ENCODE assay signal across 16 mouse cellular contexts in the genomic region with DNA sequence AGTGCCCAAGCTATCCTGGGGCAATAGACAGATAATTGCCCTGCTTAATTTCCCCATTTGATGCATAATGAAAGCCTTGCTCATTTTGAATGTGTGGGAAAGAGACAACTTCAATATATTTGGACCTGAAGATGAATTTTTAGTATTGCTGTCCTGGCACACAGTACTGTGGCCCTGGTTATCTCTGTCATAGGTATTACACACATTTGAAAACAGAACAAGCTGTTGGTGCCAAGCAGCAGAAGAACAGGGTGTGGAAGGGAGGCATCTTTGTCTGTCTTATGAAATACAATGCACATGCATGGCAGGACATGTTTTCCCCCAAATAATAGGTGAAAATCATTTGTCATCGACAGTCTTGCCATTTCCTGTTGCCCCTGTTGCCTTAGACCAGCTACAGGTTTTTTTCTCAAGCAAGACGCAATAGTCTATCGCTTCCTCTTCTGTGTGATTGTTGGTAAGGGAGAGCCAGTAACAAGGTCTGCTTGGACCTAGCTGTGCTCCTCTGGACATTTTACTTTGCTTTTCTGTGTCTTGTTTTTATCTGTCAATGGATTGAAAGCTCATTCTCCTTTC.
DNase-seq lines count a peak whose midpoint lies in the region; ATAC-seq and TF ChIP-seq lines count a peak whose summit lies in the region.
"Had no signal": no experiment of that assay in that cellular context is flagged by ENCODE, and none has a peak within 500 bp of the region (broad histone marks: within the 10 kb centered on the region; RNA-seq: fewer than 3 reads in every experiment).

No protein-coding gene starts in this region.

- intact Hi-C loops in heart, postnatal 14 days (cut with DNase I) = no loop called here

- no peak for TF ChIP-seq POLR2A in bone marrow, adult 2 months (IDR thresholded peaks at IDR 0.05; ENCODE audit: borderline replicate concordance, control insufficient read depth, low read depth, low read length)

- WGBS in heart, embryonic 13.5 days = 78% methylated on average over 3 of the region's 3 CpGs
- WGBS in bone marrow, adult 2 months = 22% methylated on average over 3 of the region's 3 CpGs
- WGBS in liver, embryonic 11.5 days = 58% methylated on average over 3 of the region's 3 CpGs
- 35% methylated on average over 3 of the region's 3 CpGs for WGBS in liver, postnatal 0 days (ENCODE audit: insufficient replicate concordance)
- 85% methylated on average over 3 of the region's 3 CpGs for WGBS in forebrain, embryonic 15.5 days
- WGBS in intestine, embryonic 15.5 days = 85% methylated on average over 3 of the region's 3 CpGs

- H3K27ac ChIP-seq in heart, embryonic 13.5 days (replicated peaks) = 0 out of 2 replicates have a peak overlapping the region, but pooled peaks have one; percentile 1
- peak overlapping the region; percentile 12; the same call in 1 of the 2 replicates for H3K27ac ChIP-seq in bone marrow, adult 2 months (ENCODE audit: control insufficient read depth, insufficient read depth, low read depth, low read length, poor library complexity)
- peak overlapping the region; percentile 99 for H3K27ac ChIP-seq in liver, embryonic 11.5 days (ENCODE audit: low read depth, low read length)
- H3K27ac ChIP-seq in liver, postnatal 0 days (ENCODE audit: low read depth) = peak overlapping the region; percentile 95
- no peak overlapping the region for H3K27ac ChIP-seq in forebrain, embryonic 15.5 days (replicated peaks)
- no peak overlapping the region for H3K27ac ChIP-seq in intestine, embryonic 15.5 days
- H3K27ac ChIP-seq: forebrain, embryonic 12.5 days; hindbrain, embryonic 15.5 days had no signal

- ATAC-seq in heart, embryonic 13.5 days (ENCODE audit: extremely low read depth, insufficient number of reproducible peaks, low FRiP score, low TSS enrichment) = no peak
- ATAC-seq in liver, embryonic 11.5 days (replicated peaks; ENCODE audit: low FRiP score) = no peak
- no peak for ATAC-seq in liver, postnatal 0 days
- no peak for ATAC-seq in forebrain, embryonic 15.5 days (replicated peaks)
- ATAC-seq in intestine, embryonic 15.5 days = no peak
- ATAC-seq: midbrain, embryonic 16.5 days; Patski had no signal

- H3K9me3 ChIP-seq in heart, embryonic 13.5 days = no peaks in the 10 kb centered on the region
- no peaks in the 10 kb centered on the region for H3K9me3 ChIP-seq in liver, embryonic 11.5 days (ENCODE audit: control insufficient read depth, low read length)
- no peaks in the 10 kb centered on the region for H3K9me3 ChIP-seq in liver, postnatal 0 days (ENCODE audit: low read length)
- H3K9me3 ChIP-seq in forebrain, embryonic 15.5 days = no peaks in the 10 kb centered on the region
- H3K9me3 ChIP-seq in intestine, embryonic 15.5 days = no peaks in the 10 kb centered on the region
- H3K9me3 ChIP-seq: forebrain, embryonic 12.5 days; hindbrain, embryonic 15.5 days had no signal

- TF ChIP-seq CTCF in bone marrow, adult 2 months (IDR thresholded peaks at IDR 0.05; ENCODE audit: control insufficient read depth, insufficient read depth, low read length) = no peak
- TF ChIP-seq CTCF in liver, postnatal 0 days (IDR thresholded peaks at IDR 0.05; ENCODE audit: low read depth) = no peak

- no peaks in the 10 kb centered on the region for H3K36me3 ChIP-seq in heart, embryonic 13.5 days
- no peaks in the 10 kb centered on the region for H3K36me3 ChIP-seq in liver, embryonic 11.5 days (ENCODE audit: control insufficient read depth, insufficient read depth, low read length)
- no peaks in the 10 kb centered on the region for H3K36me3 ChIP-seq in liver, postnatal 0 days (replicated peaks; ENCODE audit: insufficient read depth, low read length)
- H3K36me3 ChIP-seq in forebrain, embryonic 15.5 days = no peaks in the 10 kb centered on the region
- no peaks in the 10 kb centered on the region for H3K36me3 ChIP-seq in intestine, embryonic 15.5 days
- H3K36me3 ChIP-seq: forebrain, embryonic 12.5 days; hindbrain, embryonic 15.5 days had no signal

- H3K4me3 ChIP-seq in heart, embryonic 13.5 days = no peak overlapping the region
- H3K4me3 ChIP-seq in bone marrow, adult 2 months (replicated peaks; ENCODE audit: control insufficient read depth, low read depth, low read length) = no peak overlapping the region
- no peak overlapping the region for H3K4me3 ChIP-seq in liver, embryonic 11.5 days (ENCODE audit: low read depth, low read length)
- no peak overlapping the region for H3K4me3 ChIP-seq in liver, postnatal 0 days (ENCODE audit: low read depth, low read length)
- H3K4me3 ChIP-seq in forebrain, embryonic 15.5 days = no peak overlapping the region
- no peak overlapping the region for H3K4me3 ChIP-seq in intestine, embryonic 15.5 days (replicated peaks)
- H3K4me3 ChIP-seq: forebrain, embryonic 12.5 days; hindbrain, embryonic 15.5 days had no signal

- peaks cover 3% of the 10 kb centered on the region; the same call in 1 of the 2 replicates for H3K27me3 ChIP-seq in heart, embryonic 13.5 days (replicated peaks)
- no peaks in the 10 kb centered on the region for H3K27me3 ChIP-seq in liver, embryonic 11.5 days (replicated peaks; ENCODE audit: control insufficient read depth, insufficient read depth, low read length)
- H3K27me3 ChIP-seq in liver, postnatal 0 days (ENCODE audit: insufficient read depth, low read length) = no peaks in the 10 kb centered on the region
- no peaks in the 10 kb centered on the region for H3K27me3 ChIP-seq in forebrain, embryonic 15.5 days
- H3K27me3 ChIP-seq in intestine, embryonic 15.5 days (replicated peaks) = no peaks in the 10 kb centered on the region
- H3K27me3 ChIP-seq: hindbrain, embryonic 15.5 days; Patski had no signal

- peaks cover 41% of the 10 kb centered on the region for H3K4me1 ChIP-seq in heart, embryonic 13.5 days
- H3K4me1 ChIP-seq in bone marrow, adult 2 months (ENCODE audit: control insufficient read depth, insufficient read depth, low read length) = peaks cover 16% of the 10 kb centered on the region
- peaks cover 35% of the 10 kb centered on the region for H3K4me1 ChIP-seq in liver, embryonic 11.5 days (replicated peaks; ENCODE audit: control insufficient read depth, insufficient read depth, low read length)
- peaks cover 41% of the 10 kb centered on the region for H3K4me1 ChIP-seq in liver, postnatal 0 days (ENCODE audit: insufficient read depth)
- peaks cover 31% of the 10 kb centered on the region for H3K4me1 ChIP-seq in forebrain, embryonic 15.5 days
- H3K4me1 ChIP-seq in intestine, embryonic 15.5 days (replicated peaks) = peaks cover 15% of the 10 kb centered on the region

- no peak overlapping the region for H3K9ac ChIP-seq in heart, embryonic 13.5 days
- H3K9ac ChIP-seq in liver, embryonic 11.5 days (ENCODE audit: low read depth, low read length) = no peak overlapping the region
- no peak overlapping the region for H3K9ac ChIP-seq in liver, postnatal 0 days (replicated peaks)
- H3K9ac ChIP-seq in forebrain, embryonic 15.5 days (replicated peaks) = no peak overlapping the region
- H3K9ac ChIP-seq in intestine, embryonic 15.5 days = no peak overlapping the region
- H3K9ac ChIP-seq: forebrain, embryonic 12.5 days; hindbrain, embryonic 15.5 days; lung, embryonic 14.5 days had no signal

- DNase-seq in heart, postnatal 14 days = no peak
- DNase-seq in liver, embryonic 11.5 days (ENCODE audit: low spot score) = no peak
- DNase-seq in liver, postnatal 0 days = no peak
- DNase-seq in kidney, adult 9 months = no peak
- DNase-seq: cerebellum, adult 11 months; cerebellum, adult 9-11 months; kidney, adult 8-10 months had no signal

- H3K4me2 ChIP-seq in heart, embryonic 13.5 days = no peak overlapping the region
- H3K4me2 ChIP-seq in liver, embryonic 11.5 days = no peak overlapping the region
- no peak overlapping the region for H3K4me2 ChIP-seq in liver, postnatal 0 days (ENCODE audit: low read depth, low read length)
- H3K4me2 ChIP-seq in forebrain, embryonic 15.5 days (replicated peaks) = no peak overlapping the region
- no peak overlapping the region for H3K4me2 ChIP-seq in intestine, embryonic 15.5 days (replicated peaks)
- H3K4me2 ChIP-seq: forebrain, embryonic 12.5 days; hindbrain, embryonic 15.5 days; lung, embryonic 14.5 days had no signal

- no peak for TF ChIP-seq EP300 in liver, postnatal 0 days (IDR thresholded peaks at IDR 0.05; ENCODE audit: low read depth)

Comparison
In these comparisons a context has a peak if more than half of its experiments do, and no peak if none do; other contexts are left out.
1. H3K27ac ChIP-seq: peak in heart, embryonic 13.5 days (single experiment), bone marrow, adult 2 months (single experiment), liver, embryonic 11.5 days (single experiment) and liver, postnatal 0 days (single experiment); none in forebrain, embryonic 15.5 days (single experiment) and intestine, embryonic 15.5 days (single experiment).